Mouse (Mus musculus) cerebellum, adult 8-10 months (tissue): ENCODE measurements at regions not wholly inside any gene's neighbourhood (a gene's known extent, or its start where the extent isn't known, plus 50 kb on each side); places are given as distances from the start of the nearest gene placed in this dataset.
"Not testable (repeated sequence)": the region's sequence is repeated elsewhere in the genome, so short reads cannot be mapped to it uniquely, and the experiment has no call there.

Experiments
- DNase-seq: peaks from one replicate; pipeline ENCODE4 v3.0.0; 2022

- DNase-seq, result no peak
Measured at GRCm38 (mm10) chr11:41261254-41261653, 506.1 kb upstream of the Ccng1 start.

GRCm38 (mm10) chr11:41259915-41260619 lies 505.0 kb upstream of the Ccng1 start:
- DNase-seq, result no peak

GRCm38 (mm10) chr11:41214501-41214900 lies 459.4 kb upstream of the Ccng1 start:
- not testable (repeated sequence) for DNase-seq

- no peak for DNase-seq
Measured at GRCm38 (mm10) chr11:41202228-41202627, 447.1 kb upstream of the Ccng1 start.

- no peak for DNase-seq
Measured at GRCm38 (mm10) chr11:41193981-41194380, 438.9 kb upstream of the Ccng1 start.

- peak; percentile 13 for DNase-seq
Measured at GRCm38 (mm10) chr11:41160492-41161175, 405.5 kb upstream of the Ccng1 start.

DNA sequence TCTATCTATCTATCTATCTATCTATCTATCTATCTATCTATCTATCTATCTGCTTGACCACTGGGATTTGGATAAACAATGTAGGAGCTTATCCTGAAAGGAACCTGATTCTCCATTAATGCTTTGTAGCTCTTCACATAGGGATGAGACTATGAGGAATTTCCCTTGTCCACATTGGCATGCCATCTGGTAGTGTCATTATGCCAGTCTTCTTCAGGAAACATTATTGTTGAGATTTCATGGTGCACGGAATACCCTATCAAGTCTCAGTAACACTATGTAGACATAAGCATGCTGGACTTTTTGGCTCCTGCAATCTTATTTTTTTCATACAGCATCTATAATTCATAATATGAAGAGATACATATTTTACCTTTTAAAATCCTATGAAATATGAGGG lies 404.8 kb upstream of the Ccng1 start:
- DNase-seq, result peak; percentile 48

DNA sequence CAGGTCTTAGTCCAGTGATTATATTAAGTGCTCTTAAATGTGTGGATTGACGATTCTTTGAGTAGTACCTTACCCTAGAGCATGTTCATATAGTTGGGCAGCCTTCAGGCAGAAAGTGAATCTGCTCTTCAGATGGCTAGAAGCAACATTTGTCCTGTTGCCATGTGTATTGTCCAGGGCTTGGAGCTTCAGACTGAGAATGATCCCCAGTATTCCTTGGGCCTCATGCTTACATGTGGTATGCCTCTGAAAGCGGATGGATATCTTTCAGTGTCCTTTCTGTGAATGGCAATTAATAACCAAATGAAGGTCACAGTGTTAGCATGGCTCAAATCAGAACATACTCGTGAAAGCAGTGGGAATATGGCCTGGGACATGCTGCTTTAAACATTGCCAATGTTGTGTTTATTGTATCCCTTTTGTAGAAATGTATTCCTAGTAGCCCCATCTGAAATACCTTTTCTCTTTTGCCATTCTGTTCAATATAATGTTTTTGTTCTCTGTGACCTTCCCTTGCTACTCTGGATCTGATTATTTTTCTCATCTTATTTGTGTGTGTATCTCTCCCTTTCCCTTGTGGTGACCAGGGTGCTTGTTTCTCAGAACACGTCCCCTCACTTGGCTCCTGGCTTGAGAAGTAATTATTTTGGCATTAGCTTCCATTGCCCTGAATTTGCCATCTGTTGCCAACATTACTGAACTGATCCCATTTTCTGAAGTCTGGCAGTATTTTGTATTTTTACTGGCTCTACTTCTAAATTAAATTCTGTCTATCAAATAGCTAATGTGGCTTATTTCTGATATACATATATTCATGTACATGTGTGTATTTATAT lies 403.9 kb upstream of the Ccng1 start:
- peak; percentile 71 for DNase-seq

DNA sequence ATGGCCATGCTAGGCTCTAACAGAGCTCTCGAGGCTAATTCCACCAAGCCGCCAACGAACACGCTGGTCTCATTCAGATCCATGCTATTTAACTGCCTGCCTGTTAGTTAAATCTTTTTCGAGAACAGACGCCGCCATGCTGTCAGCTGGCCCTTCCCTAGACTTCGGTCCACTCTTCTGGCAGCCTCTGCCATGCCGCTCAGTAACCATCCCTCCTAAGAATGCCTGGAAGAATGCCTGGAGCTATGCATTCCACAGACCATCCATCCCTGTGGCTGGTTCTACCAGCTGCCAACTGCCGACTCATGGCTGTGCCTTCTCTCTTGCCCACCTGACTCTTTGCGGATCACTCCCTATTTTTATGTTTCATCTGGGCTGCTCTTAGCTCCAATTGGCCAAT lies 402.2 kb upstream of the Ccng1 start:
- peak; percentile 28 for DNase-seq
